Mouse (Mus musculus) frontal cortex, postnatal 10 days (tissue): ENCODE data around the gene Sapcd1.
"Not testable (repeated sequence)": the region's sequence is repeated elsewhere in the genome, so short reads cannot be mapped to it uniquely, and the experiment has no call there.

Experiments
- DNase-seq, 2 experiments: peaks; one replicate each; pipeline ENCODE4 v3.0.0; 2022; ENCODE audit warnings: low spot score in 2 of 2, mixed read lengths in 1 of 2

Gene Sapcd1

GRCm38 (mm10) chr17:35052271-35052798 is 24.5 kb upstream of the Sapcd1 start:
- DNase-seq = no peak

- DNase-seq = peak in 1 of 2 experiments; percentile 42
Observed at GRCm38 (mm10) chr17:35051156-35052086, 23.6 kb upstream of the Sapcd1 start.

- DNase-seq = peak in 1 of 2 experiments; percentile 38
Observed at GRCm38 (mm10) chr17:35050126-35050750, 22.4 kb upstream of the Sapcd1 start.

GRCm38 (mm10) chr17:35049561-35050016 is 21.8 kb upstream of the Sapcd1 start, which contains the start of gene Clic1:
Gene Clic1, plus strand, starts transcription at chr17:35049966.
- no peak for DNase-seq

GRCm38 (mm10) chr17:35048932-35049440 is 21.2 kb upstream of the Sapcd1 start:
- no peak for DNase-seq

GRCm38 (mm10) chr17:35048149-35048931 is 20.5 kb upstream of the Sapcd1 start:
- DNase-seq = no peak

GRCm38 (mm10) chr17:35047688-35048087 is 19.9 kb upstream of the Sapcd1 start:
- DNase-seq = no peak

GRCm38 (mm10) chr17:35046681-35047455 is 19.1 kb upstream of the Sapcd1 start, which contains the start of gene Msh5:
Gene Msh5, minus strand, starts transcription at chr17:35046745.
- peak; percentile 95 to 96 for DNase-seq

- DNase-seq = no peak
Observed at GRCm38 (mm10) chr17:35045807-35046680, 18.2 kb upstream of the Sapcd1 start.

- DNase-seq = no peak
Observed at GRCm38 (mm10) chr17:35044904-35045806, 17.3 kb upstream of the Sapcd1 start.

GRCm38 (mm10) chr17:35043794-35044193 is 16.0 kb upstream of the Sapcd1 start:
- no peak for DNase-seq

- no peak for DNase-seq
Observed at GRCm38 (mm10) chr17:35039121-35039873, 11.5 kb upstream of the Sapcd1 start.

GRCm38 (mm10) chr17:35034896-35035295 is 7.1 kb upstream of the Sapcd1 start:
- no peak for DNase-seq

GRCm38 (mm10) chr17:35033703-35034102 is 5.9 kb upstream of the Sapcd1 start:
- DNase-seq = not testable (repeated sequence)

GRCm38 (mm10) chr17:35032323-35032870 is 4.6 kb upstream of the Sapcd1 start:
- DNase-seq = no peak

GRCm38 (mm10) chr17:35031880-35032279 is 4.1 kb upstream of the Sapcd1 start:
- no peak for DNase-seq

- no peak for DNase-seq
Observed at GRCm38 (mm10) chr17:35031272-35031671, 3.5 kb upstream of the Sapcd1 start.
